Mouse (Mus musculus): ENCODE measurements around the gene Dcaf10.

- TF ChIP-seq CTCF (IDR thresholded peaks at IDR 0.05; ENCODE audit: control insufficient read depth, insufficient read depth, insufficient replicate concordance, low read depth, low read length) (no peak), POLR2A (IDR thresholded peaks at IDR 0.05; ENCODE audit: control insufficient read depth, low read depth, low read length) (no peak)
These were observed 33.0 kb downstream of the Dcaf10 start for GRCm38 (mm10) chr4:45374879-45375278.

All from testis, adult 2 months (tissue).